Mouse (Mus musculus): ENCODE measurements at regions not wholly inside any gene's neighbourhood (a gene's known extent, or its start where the extent isn't known, plus 50 kb on each side); places are given as distances from the start of the nearest gene placed in this dataset.
A peak's percentile ranks its signal among the peaks of the same experiment; 100 is the strongest.

DNA sequence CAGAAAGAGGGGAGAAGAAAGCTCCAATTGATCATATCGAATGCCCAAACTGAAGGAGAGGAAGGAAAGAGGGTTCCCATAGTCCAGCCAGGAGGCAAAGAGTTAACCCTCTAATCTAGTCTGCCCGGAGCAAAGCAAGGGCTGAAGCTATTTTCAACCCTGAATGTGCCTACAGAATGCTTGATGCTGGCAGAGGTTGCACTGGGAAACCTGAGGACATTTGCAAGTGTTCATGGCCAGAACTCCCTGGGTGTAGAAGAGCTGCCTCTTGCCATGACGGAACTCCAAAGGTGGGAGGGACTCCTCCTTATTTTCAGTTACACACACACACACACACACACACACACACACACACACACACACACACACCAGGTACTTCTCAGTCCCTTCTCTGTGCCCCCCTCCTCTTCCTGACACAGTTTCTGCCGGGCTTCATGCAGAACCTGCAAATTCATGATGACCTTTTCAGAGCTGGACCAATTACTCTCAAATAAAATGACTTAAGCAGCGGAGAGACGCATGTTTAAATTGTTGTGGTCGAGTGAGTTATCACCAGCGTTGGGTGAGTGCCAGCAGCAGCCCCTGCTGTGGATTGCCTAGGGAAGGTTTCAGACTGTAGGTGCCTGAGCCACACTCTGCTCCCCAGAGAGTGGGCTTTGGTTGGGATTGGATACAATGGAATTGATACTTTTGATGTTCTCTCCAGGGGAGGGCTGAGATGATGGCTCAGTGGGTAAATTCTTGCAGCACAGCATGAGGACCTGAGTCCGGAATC is 152.1 kb upstream of the Sdk2 start:
- 40% methylated on average over 9 of the region's 9 CpGs for WGBS
- Histone ChIP-seq H3K4me1 (peaks cover 29% of the 10 kb centered on the region), H3K27ac (replicated peaks) (no peak overlapping the region), H3K36me3 (no peaks in the 10 kb centered on the region), H3K9me3 (no peaks in the 10 kb centered on the region), H3K27me3 (peaks cover 24% of the 10 kb centered on the region), H3K4me3 (no peak overlapping the region), H3K4me2 (replicated peaks) (no peak overlapping the region), H3K9ac (replicated peaks) (no peak overlapping the region)
- no peak for ATAC-seq (ENCODE audit: low FRiP score, low read depth)

- Histone ChIP-seq H3K4me2 (replicated peaks) (peak overlapping the region; percentile 53), H3K27ac (replicated peaks) (no peak overlapping the region), H3K9me3 (no peaks in the 10 kb centered on the region), H3K4me1 (peaks cover 29% of the 10 kb centered on the region), H3K4me3 (peak overlapping the region; percentile 29), H3K9ac (replicated peaks) (peak overlapping the region; percentile 31), H3K36me3 (no peaks in the 10 kb centered on the region), H3K27me3 (peaks cover 24% of the 10 kb centered on the region)
- WGBS, result 1% methylated on average over 15 of the region's 15 CpGs
- ATAC-seq (ENCODE audit: low FRiP score, low read depth), result peak; percentile 72
Measured at GRCm38 (mm10) chr11:114217245-114217757, 150.5 kb upstream of the Sdk2 start.

GRCm38 (mm10) chr11:114216493-114216892 is 149.6 kb upstream of the Sdk2 start:
- ATAC-seq (ENCODE audit: low FRiP score, low read depth), result no peak
- 0 out of 2 replicates have a peak overlapping the region, but pooled peaks have one; percentile 39 for H3K27ac ChIP-seq (replicated peaks)
- no peaks in the 10 kb centered on the region for H3K36me3 ChIP-seq
- no peak overlapping the region for H3K4me3 ChIP-seq
- H3K4me2 ChIP-seq (replicated peaks), result peak overlapping the region; percentile 53
- H3K4me1 ChIP-seq, result peaks cover 29% of the 10 kb centered on the region
- WGBS, result 5% methylated on average over 7 of the region's 7 CpGs
- peak overlapping the region; percentile 37; the same call in 1 of the 2 replicates for H3K9ac ChIP-seq (replicated peaks)
- no peaks in the 10 kb centered on the region for H3K9me3 ChIP-seq
- peaks cover 24% of the 10 kb centered on the region for H3K27me3 ChIP-seq

- ATAC-seq (ENCODE audit: low FRiP score, low read depth), result no peak
- 79% methylated on average over 8 of the region's 8 CpGs for WGBS
- H3K27ac ChIP-seq (replicated peaks), result no peak overlapping the region
- H3K9me3 ChIP-seq, result no peaks in the 10 kb centered on the region
- no peak overlapping the region for H3K9ac ChIP-seq (replicated peaks)
- H3K4me2 ChIP-seq (replicated peaks), result no peak overlapping the region
- H3K4me1 ChIP-seq, result peaks cover 29% of the 10 kb centered on the region
- no peak overlapping the region for H3K4me3 ChIP-seq
- peaks cover 24% of the 10 kb centered on the region for H3K27me3 ChIP-seq
- no peaks in the 10 kb centered on the region for H3K36me3 ChIP-seq
Measured at GRCm38 (mm10) chr11:114215256-114215655, 148.4 kb upstream of the Sdk2 start.

DNA sequence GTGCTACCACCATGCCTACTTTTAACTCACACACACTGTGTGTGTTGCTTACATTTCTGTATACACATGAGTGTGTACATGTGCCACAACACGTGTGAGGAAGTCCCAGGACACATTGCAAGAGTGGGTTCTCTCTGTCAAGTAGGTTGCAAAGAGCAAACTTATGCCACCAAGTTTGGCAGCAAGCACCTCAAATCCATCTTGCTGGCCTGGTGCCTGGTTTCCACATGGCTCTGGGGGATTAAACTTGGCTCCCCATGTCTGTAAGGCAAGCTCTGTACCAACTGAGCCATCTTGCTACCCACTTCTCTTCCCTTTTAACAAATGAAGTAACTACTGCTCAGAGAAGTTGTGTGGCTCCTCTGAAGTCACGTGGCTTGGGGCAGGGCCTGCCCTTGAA is 145.3 kb upstream of the Sdk2 start:
- no peaks in the 10 kb centered on the region for H3K9me3 ChIP-seq
- H3K9ac ChIP-seq (replicated peaks), result no peak overlapping the region
- ATAC-seq (ENCODE audit: low FRiP score, low read depth), result no peak
- 74% methylated on average over 2 of the region's 2 CpGs for WGBS
- H3K36me3 ChIP-seq, result no peaks in the 10 kb centered on the region
- H3K4me2 ChIP-seq (replicated peaks), result no peak overlapping the region
- H3K4me3 ChIP-seq, result no peak overlapping the region
- H3K4me1 ChIP-seq, result peaks cover 12% of the 10 kb centered on the region
- peaks cover 14% of the 10 kb centered on the region for H3K27me3 ChIP-seq
- H3K27ac ChIP-seq (replicated peaks), result no peak overlapping the region

- Histone ChIP-seq H3K27me3 (peaks cover 29% of the 10 kb centered on the region), H3K9ac (replicated peaks) (no peak overlapping the region), H3K4me3 (no peak overlapping the region), H3K9me3 (no peaks in the 10 kb centered on the region), H3K4me2 (replicated peaks) (no peak overlapping the region), H3K4me1 (no peaks in the 10 kb centered on the region; the same call in 1 of the 2 replicates), H3K27ac (replicated peaks) (no peak overlapping the region), H3K36me3 (no peaks in the 10 kb centered on the region)
- 43% methylated on average over 2 of the region's 2 CpGs for WGBS
- no peak for ATAC-seq (ENCODE audit: low FRiP score, low read depth)
Measured at GRCm38 (mm10) chr11:114205192-114205591, 138.3 kb upstream of the Sdk2 start.

DNA sequence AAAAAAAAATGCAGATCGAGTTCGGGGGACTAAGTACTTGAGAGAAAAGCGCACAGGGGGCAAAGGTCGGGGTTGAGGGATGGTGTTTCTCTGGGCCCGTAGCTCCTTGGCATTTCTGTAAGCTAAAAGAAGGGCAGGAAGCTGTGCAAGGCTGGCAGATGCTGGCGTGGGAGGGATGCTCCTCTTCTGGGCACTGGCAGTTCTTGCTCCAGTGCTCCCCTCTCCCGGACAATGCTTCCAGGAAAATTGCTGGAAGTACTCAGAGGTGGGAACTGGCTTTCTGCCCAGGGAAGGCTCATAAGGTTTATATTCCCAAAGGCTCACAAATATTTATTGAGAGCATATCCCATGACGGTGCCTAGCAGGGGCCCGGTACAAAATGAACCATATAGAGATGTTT is 136.6 kb upstream of the Sdk2 start:
- no peak overlapping the region for H3K9ac ChIP-seq (replicated peaks)
- no peak overlapping the region for H3K4me2 ChIP-seq (replicated peaks)
- no peak for ATAC-seq (ENCODE audit: low FRiP score, low read depth)
- H3K27me3 ChIP-seq, result peaks cover 29% of the 10 kb centered on the region
- 75% methylated on average over 9 of the region's 9 CpGs for WGBS
- no peak overlapping the region for H3K4me3 ChIP-seq
- H3K9me3 ChIP-seq, result no peaks in the 10 kb centered on the region
- H3K4me1 ChIP-seq, result peaks cover 8% of the 10 kb centered on the region
- H3K27ac ChIP-seq (replicated peaks), result no peak overlapping the region
- no peaks in the 10 kb centered on the region for H3K36me3 ChIP-seq

DNA sequence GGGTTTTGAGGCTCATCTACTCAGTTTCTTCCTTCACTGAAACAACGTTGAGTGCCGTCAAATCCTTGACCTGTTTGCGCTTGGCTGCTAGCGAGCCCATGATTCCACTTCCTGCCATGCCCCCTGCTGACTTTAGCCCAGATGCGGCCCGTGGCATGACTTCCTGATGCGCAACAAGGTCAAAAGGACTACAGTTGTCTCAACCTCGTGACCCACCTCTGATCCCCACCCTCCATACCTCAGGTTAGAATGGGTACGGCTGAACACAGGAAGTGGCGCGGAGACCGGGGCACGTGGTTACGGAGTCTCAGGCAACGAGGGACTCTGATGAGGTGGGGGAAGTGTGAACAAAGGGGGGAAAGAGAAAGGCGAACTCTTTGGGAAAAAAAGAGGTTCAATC is 135.6 kb upstream of the Sdk2 start:
- no peak for ATAC-seq (ENCODE audit: low FRiP score, low read depth)
- H3K27ac ChIP-seq (replicated peaks), result no peak overlapping the region
- H3K27me3 ChIP-seq, result peaks cover 32% of the 10 kb centered on the region
- 75% methylated on average over 16 of the region's 16 CpGs for whole genome bisulfite sequencing
- H3K9me3 ChIP-seq, result no peaks in the 10 kb centered on the region
- H3K4me2 ChIP-seq (replicated peaks), result no peak overlapping the region
- H3K4me1 ChIP-seq, result peaks cover 10% of the 10 kb centered on the region
- H3K36me3 ChIP-seq, result no peaks in the 10 kb centered on the region
- H3K4me3 ChIP-seq, result no peak overlapping the region
- no peak overlapping the region for H3K9ac ChIP-seq (replicated peaks)

DNA sequence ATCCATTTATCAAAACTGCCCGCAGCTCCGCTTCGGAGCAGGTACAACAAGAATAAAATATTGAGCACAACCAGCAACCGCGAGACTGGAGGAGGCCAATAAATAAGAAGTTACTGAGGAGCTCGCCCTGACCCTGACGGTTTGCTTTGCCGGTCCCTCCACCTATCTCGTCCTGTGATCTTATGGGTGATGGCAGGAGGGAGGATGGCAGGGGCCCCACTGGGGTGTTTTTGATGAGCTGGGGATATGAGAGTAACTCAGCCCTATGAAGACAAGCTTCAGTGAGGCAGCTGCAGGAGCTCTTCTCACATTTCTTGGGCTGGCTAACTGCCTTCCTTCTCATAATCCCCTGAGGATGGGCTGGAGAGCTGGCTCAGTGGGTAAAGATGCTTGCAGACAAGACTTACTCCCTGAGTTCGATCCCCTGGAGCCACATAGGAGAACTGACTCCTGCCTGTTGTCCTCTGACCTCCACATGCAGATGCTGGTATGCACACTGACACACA is 132.3 kb upstream of the Sdk2 start:
- WGBS, result 86% methylated on average over 10 of the region's 10 CpGs
- Histone ChIP-seq H3K36me3 (no peaks in the 10 kb centered on the region), H3K4me3 (no peak overlapping the region), H3K4me1 (peaks cover 17% of the 10 kb centered on the region), H3K9me3 (no peaks in the 10 kb centered on the region), H3K9ac (replicated peaks) (no peak overlapping the region), H3K27me3 (peaks cover 29% of the 10 kb centered on the region), H3K27ac (replicated peaks) (no peak overlapping the region), H3K4me2 (replicated peaks) (no peak overlapping the region)
- ATAC-seq (ENCODE audit: low FRiP score, low read depth), result no peak

DNA sequence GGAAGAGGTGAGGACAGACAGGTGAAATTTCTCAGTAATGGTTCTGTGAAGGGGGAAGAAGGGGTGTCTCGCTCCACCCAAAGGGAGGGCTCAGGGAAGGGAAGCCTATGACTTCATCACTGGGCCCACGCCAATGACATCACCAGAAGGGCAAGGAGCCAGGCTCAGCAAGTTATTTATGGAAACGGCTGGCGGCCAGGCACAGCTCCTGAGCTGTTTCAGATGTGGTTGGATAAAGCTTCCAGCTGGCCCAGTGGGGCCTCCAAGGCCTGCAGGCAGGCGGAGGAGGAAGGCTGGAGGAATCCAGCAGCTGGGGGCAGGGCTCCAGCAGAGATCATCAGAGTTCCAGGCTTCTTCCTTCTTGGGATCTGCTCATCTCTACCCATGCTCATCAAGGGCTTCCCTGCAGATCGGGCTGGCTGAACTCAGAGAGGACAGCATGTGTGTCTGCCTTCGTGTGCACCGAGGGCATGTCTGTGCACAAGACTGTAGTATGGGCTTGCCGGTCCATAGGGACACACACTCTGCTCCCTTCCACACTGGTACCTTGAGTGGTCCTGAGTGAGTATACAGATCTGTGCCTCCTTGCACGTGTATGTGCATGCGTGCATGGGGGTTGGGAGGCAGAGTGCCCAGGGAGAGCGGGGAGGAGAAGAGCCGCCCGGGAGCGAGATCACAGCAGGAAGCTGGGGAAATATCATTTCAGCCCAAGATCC is 131.6 kb upstream of the Sdk2 start:
- Histone ChIP-seq H3K9me3 (no peaks in the 10 kb centered on the region), H3K9ac (replicated peaks) (no peak overlapping the region), H3K27me3 (peaks cover 24% of the 10 kb centered on the region), H3K27ac (replicated peaks) (no peak overlapping the region), H3K4me2 (replicated peaks) (no peak overlapping the region), H3K36me3 (no peaks in the 10 kb centered on the region), H3K4me3 (no peak overlapping the region), H3K4me1 (peaks cover 17% of the 10 kb centered on the region)
- ATAC-seq (ENCODE audit: low FRiP score, low read depth), result no peak
- WGBS, result 70% methylated on average over 15 of the region's 15 CpGs

DNA sequence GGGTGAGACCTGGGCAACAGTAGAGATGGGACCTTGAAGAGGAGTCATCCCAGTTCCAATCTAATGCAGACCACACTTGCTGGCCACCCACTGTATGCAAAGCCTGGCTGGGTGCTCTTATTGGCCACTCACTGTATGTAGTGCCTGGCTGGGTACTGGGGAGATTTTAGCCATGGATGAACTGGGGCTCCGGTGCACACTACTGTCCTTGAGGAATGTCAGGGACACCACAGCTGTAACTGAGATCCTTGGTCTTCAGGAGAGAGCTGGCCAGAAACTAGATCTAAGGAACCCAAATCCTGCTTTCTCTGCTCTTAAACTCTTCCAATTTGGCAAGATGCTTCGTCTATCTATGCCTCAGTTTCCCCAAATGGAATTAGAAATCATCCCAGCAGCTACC is 128.4 kb upstream of the Sdk2 start:
- 93% methylated on average over 2 of the region's 2 CpGs for WGBS
- no peak for ATAC-seq (ENCODE audit: low FRiP score, low read depth)
- H3K9ac ChIP-seq (replicated peaks), result no peak overlapping the region

GRCm38 (mm10) chr11:114194055-114194706 is 127.3 kb upstream of the Sdk2 start:
- no peak overlapping the region for H3K4me3 ChIP-seq
- no peaks in the 10 kb centered on the region for H3K36me3 ChIP-seq
- H3K9ac ChIP-seq (replicated peaks), result no peak overlapping the region
- 49% methylated on average over 16 of the region's 16 CpGs for whole genome bisulfite sequencing
- ATAC-seq (ENCODE audit: low FRiP score, low read depth), result no peak
- H3K4me1 ChIP-seq, result peaks cover 22% of the 10 kb centered on the region
- no peak overlapping the region for H3K27ac ChIP-seq (replicated peaks)
- no peaks in the 10 kb centered on the region for H3K9me3 ChIP-seq
- H3K27me3 ChIP-seq, result peaks cover 12% of the 10 kb centered on the region; the same call in 1 of the 2 replicates
- H3K4me2 ChIP-seq (replicated peaks), result no peak overlapping the region

More for the DNA sequence above, 128.4 kb upstream of the Sdk2 start:
- Histone ChIP-seq H3K4me2 (replicated peaks) (no peak overlapping the region), H3K4me1 (peaks cover 22% of the 10 kb centered on the region), H3K36me3 (no peaks in the 10 kb centered on the region), H3K27ac (replicated peaks) (no peak overlapping the region), H3K9me3 (no peaks in the 10 kb centered on the region), H3K27me3 (peaks cover 12% of the 10 kb centered on the region; the same call in 1 of the 2 replicates), H3K4me3 (no peak overlapping the region)
